Mouse (Mus musculus) G1E (cell line): ENCODE measurements around the gene Gas2l2.

ENCODE experiments used
- CTCF ChIP-seq: IDR thresholded peaks from 2 replicates; pipeline ENCODE4 v1.5.1; 2012; ENCODE audit warnings: low read depth, low read length, inconsistent platforms, mixed read lengths
- GATA1 ChIP-seq: IDR thresholded peaks from 2 replicates; pipeline ENCODE4 v1.6.1; 2012; ENCODE audit warnings: borderline replicate concordance, low read length, inconsistent platforms, mixed read lengths
- POLR2AphosphoS5 ChIP-seq: IDR thresholded peaks from 2 replicates; pipeline ENCODE4 v1.6.1; 2012; ENCODE audit warnings: low read depth, low read length, inconsistent platforms; ENCODE audit not compliant: insufficient replicate concordance
- TAL1 ChIP-seq: conservative IDR thresholded peaks from 2 replicates; pipeline ENCODE4 v1.6.1; 2012; ENCODE audit warnings: low read depth, low read length, inconsistent platforms, mixed read lengths

- TF ChIP-seq CTCF = no peak
- no peak for TF ChIP-seq POLR2AphosphoS5
- TF ChIP-seq TAL1 = no peak
- TF ChIP-seq GATA1 = no peak
These were observed 3.3 kb upstream of the Gas2l2 start for GRCm38 (mm10) chr11:83432533-83432932.
